Mouse (Mus musculus): ENCODE measurements around the gene Smad3.

The Smad3 gene

DNA sequence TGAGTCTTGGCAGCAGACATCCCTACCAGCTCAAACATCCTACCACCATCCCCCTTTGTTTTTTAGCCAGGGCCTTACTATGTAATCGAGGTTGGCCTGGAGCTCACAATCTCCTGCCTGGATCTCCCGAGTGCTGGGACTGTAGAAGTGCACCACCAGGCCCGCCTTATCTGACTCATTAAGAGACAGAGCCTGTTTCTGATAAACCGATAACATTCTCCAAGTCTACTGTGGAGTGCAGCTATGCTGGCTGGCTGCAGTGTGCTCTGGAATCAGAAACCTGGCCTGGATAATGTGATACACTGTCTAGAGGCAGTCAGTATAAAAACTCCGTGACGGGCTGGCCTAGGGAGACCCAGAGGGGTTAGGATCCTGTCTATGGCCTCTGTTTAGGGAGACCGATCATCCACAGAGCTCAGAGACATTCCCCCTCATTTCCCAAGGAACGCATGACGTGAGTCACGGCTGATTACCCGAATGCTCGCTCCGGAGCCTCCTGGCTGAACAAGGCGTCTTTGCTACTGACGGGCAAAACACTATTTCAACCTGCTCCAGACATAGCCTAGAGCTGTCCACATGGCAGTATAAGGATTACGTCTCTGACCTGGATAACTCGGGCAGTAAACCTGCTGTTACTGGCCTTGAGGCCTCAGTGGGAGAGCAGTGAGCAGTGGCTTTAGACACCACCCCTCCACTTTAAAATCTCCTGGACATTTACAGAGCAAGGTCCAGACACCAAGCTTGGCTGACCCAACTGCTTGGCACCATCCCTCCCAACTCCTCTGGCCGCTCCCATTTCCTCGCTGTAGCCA is 11.8 kb downstream of the Smad3 start:
- DNase-seq (ENCODE audit: low spot score) = no peak

DNA sequence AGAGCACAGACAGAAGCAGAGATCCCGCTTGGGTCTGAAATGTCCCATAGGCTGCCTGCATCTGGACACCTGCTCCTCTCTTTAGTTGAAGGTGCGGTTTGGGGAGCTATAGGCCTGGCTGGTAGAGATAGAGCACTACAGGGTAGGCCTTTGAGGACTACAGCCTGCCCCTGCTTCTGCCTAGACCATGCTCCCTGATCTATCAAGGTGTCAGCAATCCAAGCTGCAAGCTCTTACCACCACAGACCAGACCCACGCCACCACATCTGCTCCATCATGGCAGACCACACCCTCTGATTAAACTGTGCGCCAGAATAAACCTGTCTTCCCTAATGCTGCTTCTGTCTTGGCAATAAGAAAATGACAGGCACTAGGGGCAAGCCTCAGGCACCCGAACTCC is 13.2 kb downstream of the Smad3 start:
- no peak for DNase-seq (ENCODE audit: low spot score)

DNA sequence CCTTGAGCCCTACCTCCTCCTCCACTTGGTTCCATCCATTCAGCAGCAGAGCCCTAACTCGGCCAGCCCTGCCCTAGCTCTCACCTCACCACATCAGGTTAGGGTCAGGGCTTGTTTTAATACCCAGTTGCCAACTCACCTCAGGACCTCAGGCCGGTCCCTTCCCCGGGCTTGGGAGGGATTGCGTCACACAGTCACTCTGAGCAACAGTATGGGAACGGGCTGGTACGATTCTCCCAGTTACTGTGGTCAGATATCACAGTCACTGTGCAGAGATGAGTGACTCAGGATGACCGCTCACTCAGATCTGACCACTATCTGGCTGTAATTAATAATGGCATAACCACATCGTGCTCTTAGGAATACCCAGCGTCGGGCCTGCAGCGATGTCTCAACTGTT is 14.0 kb downstream of the Smad3 start:
- no peak for DNase-seq (ENCODE audit: low spot score)

DNA sequence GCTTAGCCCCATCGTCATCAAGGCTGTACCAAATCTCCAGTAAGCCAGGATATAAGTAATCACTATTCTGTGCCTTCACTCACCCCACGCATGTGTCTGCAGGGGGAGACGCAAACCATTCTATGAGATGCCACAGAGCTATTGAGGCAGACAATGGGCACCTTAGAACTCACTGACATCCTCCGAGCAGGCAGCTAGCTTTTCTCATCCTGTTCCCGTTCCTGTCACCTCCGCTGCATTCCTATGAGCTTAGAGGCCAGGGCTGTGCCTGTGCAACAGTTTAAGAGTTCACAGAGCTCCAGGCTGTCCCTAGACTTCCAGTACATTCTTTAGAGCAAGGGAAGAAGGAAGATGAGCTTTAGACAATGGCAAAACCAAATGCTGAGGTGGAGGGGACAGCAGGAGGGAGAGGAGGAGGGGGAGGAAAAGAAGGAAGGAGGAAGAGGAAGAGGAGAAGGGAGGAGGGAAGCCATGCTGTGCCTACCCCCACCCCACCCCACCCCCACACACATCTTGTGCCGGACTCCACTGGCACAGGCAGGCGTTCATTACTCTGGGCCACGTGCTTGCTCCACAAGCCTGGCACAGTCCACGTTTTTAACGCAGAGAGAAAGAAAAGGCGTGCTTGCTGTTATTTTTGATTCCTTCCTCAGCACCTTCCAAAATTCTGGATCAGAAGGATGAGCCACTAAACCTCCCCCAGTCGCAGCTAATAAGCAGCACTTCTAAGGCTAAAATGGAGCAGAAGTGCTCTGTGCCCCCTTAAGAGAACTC is 14.7 kb downstream of the Smad3 start:
- DNase-seq (ENCODE audit: low spot score) = no peak

DNA sequence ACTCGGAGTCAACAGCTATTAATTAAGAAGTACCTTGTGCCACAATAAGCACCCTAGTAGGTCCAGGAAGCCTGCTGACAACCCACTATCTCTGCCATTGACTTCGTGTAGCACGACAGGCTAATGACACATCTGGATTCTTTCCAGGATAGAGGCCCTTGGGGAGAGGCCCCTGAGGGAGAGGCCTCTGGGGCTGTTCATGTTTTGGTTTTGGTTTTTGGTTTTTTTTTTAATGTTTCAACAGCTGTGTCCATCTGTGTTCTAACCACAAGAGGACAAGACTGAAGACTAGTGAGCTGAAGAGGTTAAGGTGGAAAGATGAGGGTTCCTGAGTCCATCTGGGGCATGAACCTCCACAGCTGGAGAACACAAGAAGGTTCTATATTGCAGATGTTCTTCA is 15.5 kb downstream of the Smad3 start:
- no peak for DNase-seq (ENCODE audit: low spot score)

DNA sequence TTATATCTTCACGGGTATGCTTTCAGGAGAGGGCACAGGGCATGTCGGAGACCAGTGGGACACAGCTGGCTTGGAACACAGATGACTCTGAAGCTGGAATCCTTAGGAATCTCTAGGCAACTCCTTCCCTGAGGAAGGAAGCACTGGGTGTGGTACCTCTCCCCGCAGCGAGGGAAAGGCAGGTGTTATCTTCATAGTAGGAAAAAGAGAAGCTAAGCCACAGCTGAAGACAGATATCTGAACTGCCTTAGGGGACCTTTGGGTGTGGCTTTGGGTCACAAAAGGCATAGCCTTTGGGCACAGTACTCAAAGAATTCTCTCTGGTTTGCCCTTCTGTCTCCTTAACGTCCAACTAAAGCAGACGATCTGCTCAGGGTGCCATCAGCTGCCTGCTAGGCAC is 16.0 kb downstream of the Smad3 start:
- no peak for DNase-seq (ENCODE audit: low spot score)

DNA sequence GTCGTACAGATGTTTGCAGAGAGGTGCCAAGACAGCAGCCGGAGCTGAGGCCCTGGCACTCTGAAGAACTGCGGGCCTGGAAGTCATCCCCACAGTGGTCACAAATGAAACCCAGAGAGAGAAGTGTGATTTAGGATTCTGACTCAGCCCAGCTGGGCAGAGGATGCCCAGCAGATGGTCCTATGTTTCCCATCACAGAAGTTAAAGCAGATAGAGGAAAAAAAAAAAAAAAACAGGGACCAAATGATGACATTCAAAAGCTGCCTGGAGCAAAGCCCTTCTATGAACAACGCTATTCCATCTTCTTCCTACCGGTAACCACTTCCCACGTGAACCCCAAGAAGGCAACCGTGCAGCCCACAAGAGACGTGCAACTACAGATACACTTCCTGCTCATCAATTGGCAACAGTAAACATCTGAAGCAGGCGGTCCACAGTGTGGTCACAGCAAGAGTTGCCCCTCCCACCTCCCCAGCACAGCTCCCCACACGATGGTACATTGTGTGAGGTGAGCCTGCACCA is 17.4 kb downstream of the Smad3 start:
- no peak for DNase-seq (ENCODE audit: low spot score)

DNA sequence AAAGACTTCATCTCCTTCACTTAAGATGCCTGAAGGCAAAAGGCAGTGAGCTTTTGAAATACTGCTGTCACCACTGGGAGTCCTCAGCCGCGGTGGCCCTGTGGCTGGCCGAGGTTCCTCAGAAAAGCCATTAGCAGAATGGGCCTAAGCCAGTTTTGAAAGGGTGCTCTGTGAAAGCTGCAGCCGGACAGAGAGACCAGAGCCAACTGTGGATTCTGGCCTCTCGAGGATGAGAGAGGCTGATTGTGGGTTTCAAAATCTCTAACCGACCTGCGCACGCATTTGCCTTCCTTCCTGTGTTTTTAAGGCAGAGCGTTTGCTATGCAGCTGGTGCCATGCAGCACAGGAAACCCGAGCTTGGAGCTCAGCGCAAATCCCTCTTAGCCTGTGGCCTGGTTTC is 19.0 kb downstream of the Smad3 start:
- DNase-seq (ENCODE audit: low spot score) = no peak

DNA sequence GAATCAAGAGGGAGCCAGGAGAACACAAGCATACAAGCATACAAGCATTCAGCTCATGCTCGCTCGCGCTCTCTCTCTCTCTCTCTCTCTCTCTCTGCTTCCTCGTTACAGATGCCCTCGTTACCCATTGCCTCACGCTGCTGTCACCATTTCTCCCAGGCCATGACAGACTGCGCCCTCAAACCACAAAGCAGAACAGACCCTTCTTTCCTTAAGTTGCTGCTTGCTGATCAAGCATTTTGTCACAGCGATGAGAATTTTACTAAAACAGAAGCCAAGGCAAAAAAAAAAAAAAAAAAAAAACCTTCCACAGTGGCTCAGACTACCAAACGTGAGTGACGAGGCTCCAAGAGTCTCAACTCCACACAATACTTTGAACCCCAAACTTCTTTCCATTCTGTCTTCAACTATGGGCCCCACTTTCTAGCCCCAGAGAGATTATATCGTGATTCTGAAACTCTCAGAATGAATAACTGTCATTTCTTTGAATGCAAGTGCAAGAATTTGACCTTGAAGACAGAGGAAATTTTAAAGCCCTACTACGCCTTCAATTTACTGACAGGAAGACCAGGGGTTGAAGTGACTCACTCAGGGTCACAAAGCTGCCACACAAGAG is 19.6 kb downstream of the Smad3 start:
- no peak for DNase-seq (ENCODE audit: low spot score)

DNA sequence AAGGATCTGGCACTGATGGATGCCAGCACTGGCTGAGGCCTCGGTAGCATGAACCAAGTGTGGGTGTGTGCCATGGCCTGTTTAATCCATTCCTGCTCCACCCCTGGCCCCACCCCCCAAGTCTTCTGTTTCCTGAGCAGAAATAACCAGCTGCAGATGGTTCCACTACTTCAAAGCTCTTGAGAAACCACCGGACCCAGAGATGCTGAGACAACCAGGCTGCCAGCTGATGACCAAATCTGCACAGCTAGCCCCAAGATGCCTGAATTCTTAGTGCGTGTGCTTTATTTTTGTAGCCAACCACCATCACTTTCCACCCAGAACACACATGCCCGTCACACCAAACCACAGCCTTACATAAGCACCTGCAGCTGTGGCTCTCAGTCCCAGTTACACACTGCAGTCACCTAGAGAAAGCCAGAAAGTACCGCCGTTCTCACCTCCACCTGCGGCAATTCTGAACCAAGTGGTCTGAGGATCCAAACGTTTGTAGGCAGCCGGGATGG is 20.3 kb downstream of the Smad3 start:
- DNase-seq (ENCODE audit: low spot score) = no peak

DNA sequence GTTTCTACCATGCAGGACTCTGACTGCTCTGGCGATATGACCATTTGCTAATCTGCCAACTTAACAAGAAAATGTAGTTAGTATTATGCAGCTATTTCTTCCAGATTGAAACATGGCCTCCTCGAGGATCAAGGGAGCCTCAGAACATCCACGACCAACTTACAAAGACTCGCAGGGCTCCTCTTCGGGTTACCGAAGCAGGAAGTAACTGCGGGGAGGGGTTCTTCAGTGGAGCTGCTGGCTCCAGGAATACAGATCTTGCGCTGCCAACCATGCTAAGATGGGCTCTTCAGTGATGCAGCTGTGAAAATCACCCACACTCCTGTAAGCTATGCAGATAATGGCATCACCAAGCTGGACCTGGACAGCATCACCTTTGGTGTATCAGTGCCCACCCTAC is 23.5 kb downstream of the Smad3 start:
- DNase-seq (ENCODE audit: low spot score) = no peak

DNA sequence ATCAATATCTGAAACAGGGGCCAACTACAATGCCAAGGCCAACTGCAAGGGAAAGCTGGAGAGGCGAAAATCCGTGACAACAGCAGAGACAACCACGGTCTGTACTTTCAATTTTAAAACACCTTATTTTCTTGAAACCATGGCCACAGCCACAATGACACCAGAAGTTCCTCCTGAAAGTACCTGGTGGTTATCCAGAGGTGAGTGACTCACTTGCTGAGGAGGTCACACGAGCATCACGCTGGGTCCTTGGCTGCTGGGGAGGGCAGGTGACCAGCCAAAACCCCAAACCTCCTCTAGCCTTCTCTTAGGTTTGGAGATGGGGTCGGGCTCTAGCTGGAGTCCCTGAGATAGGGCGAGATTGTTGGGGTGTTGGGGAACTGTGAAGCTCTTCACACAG is 25.1 kb downstream of the Smad3 start:
- no peak for DNase-seq (ENCODE audit: low spot score)

DNA sequence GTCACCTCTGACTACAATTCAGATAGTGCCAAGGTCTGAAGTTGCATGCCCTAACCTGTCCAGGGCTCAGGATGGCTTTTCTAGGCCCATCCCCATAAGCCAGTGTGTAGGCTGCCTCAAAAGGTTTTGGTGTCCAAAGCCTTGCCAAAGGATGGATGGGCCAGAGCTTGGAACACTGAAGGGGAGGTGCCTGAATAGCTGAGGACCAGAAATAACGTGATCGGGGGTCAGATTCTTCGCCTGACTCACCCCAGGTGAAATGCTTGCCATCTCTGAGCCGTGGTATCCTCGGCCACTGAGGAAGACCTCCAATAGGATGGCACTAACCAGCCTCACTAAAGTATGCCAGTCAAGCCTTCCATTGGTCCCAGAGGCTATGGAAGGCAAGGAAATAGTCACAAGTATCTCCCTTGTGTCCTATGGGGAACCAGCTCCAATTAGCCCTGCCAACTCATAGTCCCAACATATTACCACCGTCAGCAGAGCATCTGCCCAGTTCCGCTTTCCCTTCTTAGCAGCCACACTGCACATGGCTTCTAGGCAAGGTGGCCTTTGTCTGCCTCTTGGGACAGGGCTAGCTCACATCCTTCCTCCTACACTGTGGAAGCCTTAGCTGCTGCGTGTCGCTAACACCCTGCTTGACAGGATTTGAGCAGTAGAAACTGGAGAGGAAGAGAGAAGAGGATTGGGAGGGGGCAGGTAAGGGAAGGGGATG is 26.5 kb downstream of the Smad3 start:
- DNase-seq (ENCODE audit: low spot score) = no peak

DNA sequence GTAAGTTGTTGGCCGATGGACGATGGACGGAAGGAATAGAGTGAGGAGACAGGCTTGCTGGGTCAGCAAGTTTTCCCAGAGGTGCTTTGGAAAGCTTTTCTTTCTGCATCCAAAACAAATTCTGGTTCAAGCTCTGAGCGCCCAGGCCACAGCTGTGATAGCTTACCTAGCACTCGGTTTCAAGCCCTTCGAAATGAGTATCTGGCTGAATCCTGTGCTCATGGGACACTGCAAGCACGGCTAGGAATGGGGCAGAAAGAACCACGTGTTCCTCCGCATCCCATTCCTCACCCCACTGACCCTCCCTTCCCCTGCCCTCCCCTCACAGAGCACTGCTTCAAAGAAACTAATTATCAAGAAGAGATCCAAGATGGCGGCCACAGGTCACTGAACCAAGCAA is 28.8 kb downstream of the Smad3 start:
- DNase-seq (ENCODE audit: low spot score) = no peak

DNA sequence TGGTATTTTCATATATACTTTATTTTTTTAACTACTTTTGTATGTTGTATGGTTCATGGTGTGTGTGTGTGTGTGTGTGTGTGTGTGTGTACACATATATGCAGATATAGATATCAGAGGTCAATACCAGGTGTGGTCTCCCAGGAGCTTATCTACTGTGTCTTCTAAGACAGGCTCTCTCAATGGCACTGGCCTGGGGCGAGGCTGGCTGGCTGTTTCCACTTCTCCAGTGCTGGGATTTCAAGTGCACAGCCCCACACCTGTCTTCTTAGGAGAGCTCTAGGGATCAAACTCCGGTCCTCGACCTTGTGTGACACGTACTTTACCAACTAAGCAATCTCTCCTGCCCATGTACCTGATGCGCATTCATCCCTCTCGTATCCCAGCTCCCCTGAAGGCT is 30.7 kb downstream of the Smad3 start:
- DNase-seq (ENCODE audit: low spot score) = no peak

DNA sequence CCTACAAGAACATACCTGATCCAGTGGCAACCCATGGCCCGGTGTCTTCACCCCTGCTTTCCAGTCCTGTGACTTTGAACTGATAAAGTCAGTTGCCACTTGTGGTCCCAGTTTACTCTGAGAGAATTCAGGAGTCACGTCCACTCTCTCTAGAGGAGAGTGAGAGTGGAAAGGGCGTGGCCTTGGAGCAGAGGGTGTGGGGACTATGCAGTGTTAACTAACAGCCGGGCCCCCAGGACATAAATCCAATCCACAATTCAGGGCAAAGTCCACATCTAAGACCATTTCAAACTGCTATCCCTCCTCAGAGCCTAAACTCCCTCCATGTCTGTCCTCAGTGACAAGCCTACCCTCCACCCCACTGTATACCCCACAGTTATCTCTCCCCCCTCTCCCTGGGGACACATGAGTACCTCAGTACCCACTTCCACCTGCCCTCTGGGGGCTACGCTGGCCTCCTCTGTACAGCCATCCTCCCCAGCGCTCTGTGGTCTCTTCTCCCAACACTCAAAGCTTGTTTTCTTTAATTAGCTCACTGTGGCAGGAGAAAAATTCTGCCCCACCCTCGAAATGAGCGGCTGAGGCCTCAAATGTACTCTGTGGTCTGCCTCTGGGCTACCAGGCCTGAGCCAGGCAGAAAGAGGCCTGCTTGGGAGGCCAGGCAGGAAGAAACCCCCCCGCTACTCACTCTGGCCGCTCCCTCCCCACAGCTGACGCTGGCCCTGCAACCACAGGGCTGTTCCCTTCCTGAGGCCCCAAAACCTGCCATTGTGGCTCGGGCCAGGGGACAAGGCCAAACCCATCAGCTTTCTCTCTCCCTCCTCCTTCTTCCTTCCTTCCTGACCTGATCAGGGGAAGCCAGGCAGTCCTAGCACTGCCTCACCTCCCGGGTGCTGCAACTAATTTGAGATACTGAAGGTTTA is 31.4 kb downstream of the Smad3 start:
- no peak for DNase-seq (ENCODE audit: low spot score)

DNA sequence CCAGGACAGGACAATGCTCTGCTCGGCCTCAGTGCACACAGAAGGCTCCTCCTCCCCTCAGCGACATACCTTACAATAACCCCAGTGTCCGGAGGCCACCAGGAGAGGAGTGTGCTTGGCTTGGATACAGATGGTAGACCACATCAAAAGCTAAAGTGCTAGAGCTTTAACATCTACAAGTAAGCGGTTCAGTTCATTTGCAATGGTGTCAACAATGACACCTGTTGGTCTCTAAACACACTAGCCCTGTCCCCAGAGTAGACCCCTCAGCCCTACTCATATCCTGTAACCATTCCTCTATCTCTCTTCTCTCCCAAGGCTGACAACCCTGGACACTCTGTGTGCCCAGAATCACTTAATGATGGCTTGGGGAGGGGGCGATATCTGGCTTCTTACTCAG is 33.0 kb downstream of the Smad3 start:
- DNase-seq (ENCODE audit: low spot score) = no peak

DNA sequence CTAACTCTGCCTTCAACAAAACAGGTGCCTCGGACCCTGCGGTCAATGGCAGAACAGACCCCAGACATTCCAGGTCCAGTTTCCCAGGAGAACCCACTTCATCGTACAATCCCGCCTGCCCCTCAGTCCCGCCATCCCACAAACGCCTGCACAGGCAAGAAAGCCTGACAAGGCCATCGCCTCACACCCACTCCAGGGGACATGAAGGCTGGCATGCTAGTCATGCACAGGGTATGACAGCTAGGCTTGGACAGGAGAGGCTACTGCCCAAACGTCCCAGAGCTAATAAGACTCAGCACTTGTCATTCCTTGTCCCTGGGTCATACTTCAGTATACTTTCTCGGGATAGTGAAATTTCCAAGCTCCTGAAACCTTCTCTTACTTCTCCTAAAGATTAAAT is 34.9 kb downstream of the Smad3 start:
- DNase-seq (ENCODE audit: low spot score) = no peak

DNA sequence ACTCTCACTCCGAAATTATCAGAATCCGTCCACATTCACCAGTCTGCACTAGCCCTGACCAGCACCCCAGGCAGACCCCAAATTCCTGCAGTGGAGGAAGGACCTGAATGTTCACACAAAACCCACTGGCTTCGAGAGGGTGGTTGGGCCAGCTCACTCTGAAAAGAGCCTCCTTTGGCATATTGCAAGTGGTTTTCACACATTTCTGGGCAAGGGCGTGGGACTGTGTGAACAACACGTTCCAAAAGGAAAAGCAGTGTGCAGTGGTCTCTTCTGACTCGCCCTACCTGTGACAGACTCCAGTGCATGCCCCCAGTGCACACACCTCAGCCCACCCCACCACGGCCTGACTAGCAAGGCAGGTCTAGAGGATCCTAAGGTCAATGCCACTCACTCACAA is 35.4 kb downstream of the Smad3 start:
- DNase-seq (ENCODE audit: low spot score) = no peak

DNA sequence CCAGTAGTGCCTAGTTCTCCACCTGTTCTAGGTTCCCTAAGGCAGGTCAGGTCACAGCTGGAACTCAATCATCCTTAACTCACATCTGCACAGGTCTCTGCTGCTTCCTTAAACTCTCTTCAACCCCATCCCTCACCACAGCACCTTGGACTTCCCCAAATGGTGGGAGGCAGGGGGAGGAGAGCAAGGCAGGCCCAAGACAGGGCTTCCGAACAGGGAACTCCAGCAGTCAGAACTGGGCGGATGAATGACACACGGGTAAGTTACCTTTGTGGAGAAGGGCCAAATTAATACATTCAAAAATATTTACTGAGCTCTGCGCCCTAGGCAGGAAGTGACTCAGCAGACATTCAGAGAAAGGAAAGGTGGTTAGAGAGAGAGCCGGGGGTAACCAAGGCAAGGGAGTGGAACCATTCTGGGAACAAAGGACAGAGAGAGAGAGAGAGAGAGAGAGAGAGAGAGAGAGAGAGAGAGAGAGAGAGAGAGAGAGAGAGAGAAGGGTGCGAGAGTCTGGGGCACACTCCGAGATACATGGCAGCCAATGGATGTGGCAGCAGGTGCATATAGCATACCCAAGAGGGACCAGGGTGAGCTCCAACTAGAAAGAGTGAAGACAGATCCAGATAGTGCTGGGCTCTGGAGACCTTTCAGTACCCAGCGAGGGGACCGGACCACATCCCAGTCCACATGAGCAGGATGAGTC is 36.1 kb downstream of the Smad3 start:
- DNase-seq (ENCODE audit: low spot score) = no peak
